In the genomic region with DNA sequence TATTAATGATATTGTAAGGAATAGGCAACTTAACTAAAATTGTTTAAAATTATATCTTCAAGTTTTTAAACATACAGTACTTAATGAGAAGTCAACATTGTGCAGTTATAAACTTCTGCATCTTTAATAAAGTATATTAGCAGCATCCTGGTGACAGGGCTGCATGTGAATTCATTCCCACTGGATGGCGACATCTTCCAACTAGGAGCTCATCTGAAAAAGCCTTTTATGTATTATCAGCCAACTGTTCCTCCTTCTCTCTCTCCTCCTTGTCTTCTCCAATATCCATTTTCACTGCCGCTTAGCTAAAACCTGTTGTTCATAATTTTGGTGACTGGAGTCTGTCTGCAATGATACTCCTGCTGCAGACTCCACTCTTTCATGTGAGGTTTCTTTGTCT, we compare ENCODE assay signal across 13 mouse cellular contexts.
DNase-seq lines count a peak whose midpoint lies in the region; ATAC-seq and TF ChIP-seq lines count a peak whose summit lies in the region.
"Had no signal": no experiment of that assay in that cellular context is flagged by ENCODE, and none has a peak within 500 bp of the region (broad histone marks: within the 10 kb centered on the region; RNA-seq: fewer than 3 reads in every experiment).

No protein-coding gene starts in this region.

- peak; percentile 49 for DNase-seq in forebrain, embryonic 14.5 days (ENCODE audit: low spot score)
- peak; percentile 4 for DNase-seq in left cerebral cortex, postnatal 4 days
- DNase-seq in left cerebral cortex, adult 11 months (ENCODE audit: low spot score), result no peak
- peak; percentile 70 for DNase-seq in brain, embryonic 14.5 days (ENCODE audit: low read depth)
- no peak for DNase-seq in thymus, adult 18-20 months
- DNase-seq: cerebellum, adult 11 months; heart, adult 2 months had no signal

- TF ChIP-seq POLR2A in brain, embryonic 14.5 days (IDR thresholded peaks at IDR 0.05; ENCODE audit: borderline replicate concordance, extremely low read depth, insufficient read depth, insufficient read length, poor library complexity, severe bottlenecking), result no peak

- no peak overlapping the region for H3K9ac ChIP-seq in forebrain, embryonic 14.5 days (ENCODE audit: low read length)
- H3K9ac ChIP-seq in forebrain, embryonic 16.5 days (replicated peaks; ENCODE audit: low read depth, low read length), result no peak overlapping the region
- no peak overlapping the region for H3K9ac ChIP-seq in midbrain, embryonic 16.5 days (ENCODE audit: low read depth, low read length)
- H3K9ac ChIP-seq: stomach, embryonic 15.5 days had no signal

- no peaks in the 10 kb centered on the region for H3K4me1 ChIP-seq in forebrain, embryonic 14.5 days (ENCODE audit: control insufficient read depth, insufficient read depth, low read length)
- no peaks in the 10 kb centered on the region for H3K4me1 ChIP-seq in forebrain, embryonic 16.5 days (replicated peaks; ENCODE audit: control insufficient read depth, insufficient read depth, low read length)
- H3K4me1 ChIP-seq in midbrain, embryonic 16.5 days (ENCODE audit: control insufficient read depth, insufficient read depth, low read length), result no peaks in the 10 kb centered on the region
- H3K4me1 ChIP-seq: stomach, embryonic 15.5 days had no signal

- H3K4me2 ChIP-seq in forebrain, embryonic 14.5 days (ENCODE audit: low read length), result no peak overlapping the region
- H3K4me2 ChIP-seq in forebrain, embryonic 16.5 days (ENCODE audit: low read length), result no peak overlapping the region
- no peak overlapping the region for H3K4me2 ChIP-seq in midbrain, embryonic 16.5 days (ENCODE audit: low read length)
- H3K4me2 ChIP-seq: stomach, embryonic 15.5 days had no signal

- WGBS in forebrain, embryonic 14.5 days, result 63% methylated on average over 2 of the region's 2 CpGs
- WGBS in forebrain, embryonic 16.5 days, result 58% methylated on average over 2 of the region's 2 CpGs
- WGBS in midbrain, embryonic 16.5 days, result 54% methylated on average over 2 of the region's 2 CpGs

- no peak overlapping the region for H3K4me3 ChIP-seq in forebrain, embryonic 14.5 days (ENCODE audit: low read depth, low read length)
- H3K4me3 ChIP-seq in forebrain, embryonic 16.5 days (replicated peaks; ENCODE audit: low read length), result no peak overlapping the region
- H3K4me3 ChIP-seq in midbrain, embryonic 16.5 days (ENCODE audit: low read depth, low read length), result no peak overlapping the region
- H3K4me3 ChIP-seq: heart, adult 2 months; stomach, embryonic 15.5 days had no signal

- H3K9me3 ChIP-seq in forebrain, embryonic 14.5 days (replicated peaks; ENCODE audit: control insufficient read depth, low read length), result no peaks in the 10 kb centered on the region
- H3K9me3 ChIP-seq in forebrain, embryonic 16.5 days (ENCODE audit: control insufficient read depth, low read length), result no peaks in the 10 kb centered on the region
- H3K9me3 ChIP-seq in midbrain, embryonic 16.5 days (replicated peaks; ENCODE audit: control insufficient read depth, low read length, poor library complexity, severe bottlenecking), result no peaks in the 10 kb centered on the region
- H3K9me3 ChIP-seq: stomach, embryonic 15.5 days had no signal

- H3K36me3 ChIP-seq in forebrain, embryonic 14.5 days (ENCODE audit: control insufficient read depth, insufficient read depth, low read length), result no peaks in the 10 kb centered on the region
- H3K36me3 ChIP-seq in forebrain, embryonic 16.5 days (ENCODE audit: control insufficient read depth, insufficient read depth), result no peaks in the 10 kb centered on the region
- H3K36me3 ChIP-seq in midbrain, embryonic 16.5 days (ENCODE audit: control insufficient read depth, insufficient read depth, low read length), result no peaks in the 10 kb centered on the region
- H3K36me3 ChIP-seq: stomach, embryonic 15.5 days had no signal

- 0 out of 2 replicates have a peak, but pooled peaks have one; percentile 26 for ATAC-seq in forebrain, embryonic 14.5 days
- no peak for ATAC-seq in forebrain, embryonic 16.5 days
- peak; percentile 68; the same call in 1 of the 2 replicates for ATAC-seq in midbrain, embryonic 16.5 days
- no peak for ATAC-seq in erythroblast, adult 5-6 weeks (replicated peaks; ENCODE audit: low FRiP score, poor library complexity, severe bottlenecking)
- ATAC-seq: inflammation-experienced regulatory T-cells, adult 6 months had no signal

- no peak overlapping the region for H3K27ac ChIP-seq in forebrain, embryonic 14.5 days (ENCODE audit: low read depth, low read length)
- no peak overlapping the region for H3K27ac ChIP-seq in forebrain, embryonic 16.5 days (ENCODE audit: low read length)
- H3K27ac ChIP-seq in midbrain, embryonic 16.5 days (ENCODE audit: low read length), result no peak overlapping the region
- H3K27ac ChIP-seq: heart, adult 2 months; stomach, embryonic 15.5 days had no signal

- no peaks in the 10 kb centered on the region for H3K27me3 ChIP-seq in forebrain, embryonic 14.5 days (replicated peaks; ENCODE audit: control insufficient read depth, insufficient read depth, low read length)
- no peaks in the 10 kb centered on the region for H3K27me3 ChIP-seq in forebrain, embryonic 16.5 days (replicated peaks; ENCODE audit: control insufficient read depth, insufficient read depth, low read length)
- H3K27me3 ChIP-seq in midbrain, embryonic 16.5 days (ENCODE audit: control insufficient read depth, insufficient read depth, low read depth, low read length), result no peaks in the 10 kb centered on the region
- H3K27me3 ChIP-seq: CH12.LX; stomach, embryonic 15.5 days had no signal

- TF ChIP-seq CTCF in brain, embryonic 14.5 days (IDR thresholded peaks at IDR 0.05; ENCODE audit: borderline replicate concordance, extremely low read depth, insufficient read depth, insufficient read length), result peak; percentile 43; the same call in 1 of the 2 replicates

- intact Hi-C loops in left cerebral cortex, postnatal 4 days (cut with DNase I), result no loop called here

Comparison
In these comparisons a context has a peak if more than half of its experiments do, and no peak if none do; other contexts are left out.
1. ATAC-seq: peak in forebrain, embryonic 14.5 days (single experiment) and midbrain, embryonic 16.5 days (single experiment); none in forebrain, embryonic 16.5 days (single experiment) and erythroblast, adult 5-6 weeks (single experiment).
2. DNase-seq: peak in forebrain, embryonic 14.5 days (single experiment), left cerebral cortex, postnatal 4 days (single experiment) and brain, embryonic 14.5 days (single experiment); none in left cerebral cortex, adult 11 months (single experiment) and thymus, adult 18-20 months (0 of 2).